Mouse (Mus musculus) stomach, embryonic 16.5 days (tissue): ENCODE results near the gene Pdcl3. TPM values are rescaled to one million over a fixed set of nuclear protein-coding genes. Genes with fewer than 3 reads are reported as not detected.

Experiments
- ATAC-seq: fragments of 200-750 bp; cut with Nextera tagmentation; 2 replicates; pipeline ENCODE4 v1.8.0; 2017; ENCODE audit warnings: moderate number of reproducible peaks, moderate TSS enrichment; ENCODE audit not compliant: insufficient read depth, low FRiP score
- H3K27ac ChIP-seq: fragments of 300-500 bp; sonication (generic); 2 replicates; pipeline ENCODE4 v1.5.1; 2014; ENCODE audit warnings: low read length
- H3K27me3 ChIP-seq: fragments of 300-500 bp; sonication (generic); 2 replicates; pipeline ENCODE4 v1.6.1; 2014; ENCODE audit warnings: low read length, control low read depth, mixed read lengths; ENCODE audit not compliant: control insufficient read depth, insufficient read depth
- H3K36me3 ChIP-seq: fragments of 300-500 bp; sonication (generic); 2 replicates; pipeline ENCODE4 v1.6.1; 2014; ENCODE audit warnings: low read length; ENCODE audit not compliant: control insufficient read depth, insufficient read depth
- H3K4me1 ChIP-seq: fragments of 300-500 bp; sonication (generic); 2 replicates; pipeline ENCODE4 v1.6.1; 2014; ENCODE audit warnings: low read length, control low read depth, mixed read lengths; ENCODE audit not compliant: control insufficient read depth, insufficient read depth
- H3K4me2 ChIP-seq: fragments of 300-500 bp; sonication (generic); 2 replicates; pipeline ENCODE4 v1.6.1; 2014; ENCODE audit warnings: low read depth, low read length, mixed read lengths
- H3K4me3 ChIP-seq: fragments of 300-500 bp; sonication (generic); replicated peaks from 2 replicates; pipeline ENCODE4 v1.5.1; 2014; ENCODE audit warnings: mild to moderate bottlenecking, low read length
- H3K9ac ChIP-seq: fragments of 300-500 bp; sonication (generic); 2 replicates; pipeline ENCODE4 v1.6.1; 2014; ENCODE audit warnings: low read length
- H3K9me3 ChIP-seq: fragments of 300-500 bp; sonication (generic); replicated peaks from 2 replicates; pipeline ENCODE4 v1.6.1; 2016; ENCODE audit warnings: low read length, control low read depth; ENCODE audit not compliant: control insufficient read depth
- WGBS: fragments of 180-500 bp; shearing (Covaris S2); extraction: QIAGEN DNeasy Blood & Tissue Kit; methylation state at CpG from one replicate; pipeline ENCODE4 v1.1.7; 2014; 5-methylcytosine and 5-hydroxymethylcytosine counted together
- polyA plus RNA-seq: library from polyadenylated mRNA; unstranded; fragments of >200 nt; fragmentation: Nextera tagmentation; extraction: Ambion mirVana; gene quantifications from 2 replicates; pipeline ENCODE4 v1.2.1, GENCODE M21; 2015

Pdcl3 gene
- polyA plus RNA-seq, 1 experiment from 2014 or later, result 191 TPM

GRCm38 (mm10) chr1:38983870-38984269 lies 1.5 kb upstream of the Pdcl3 start:
- Histone ChIP-seq H3K4me2 (no peak overlapping the region), H3K4me1 (peaks cover 8% of the 10 kb centered on the region; the same call in 1 of the 2 replicates), H3K27me3 (no peaks in the 10 kb centered on the region), H3K9me3 (no peaks in the 10 kb centered on the region), H3K9ac (no peak overlapping the region), H3K27ac (no peak overlapping the region), H3K36me3 (no peaks in the 10 kb centered on the region), H3K4me3 (no peak overlapping the region)
- 34% methylated on average over 2 of the region's 2 CpGs for WGBS
- no peak for ATAC-seq

- H3K9me3 ChIP-seq, result no peaks in the 10 kb centered on the region
- peak overlapping the region; percentile 87 for H3K27ac ChIP-seq
- H3K9ac ChIP-seq, result peak overlapping the region; percentile 94
- ATAC-seq, result peak; percentile 98
- H3K27me3 ChIP-seq, result no peaks in the 10 kb centered on the region
- no peaks in the 10 kb centered on the region for H3K36me3 ChIP-seq
- peak overlapping the region; percentile 77 for H3K4me2 ChIP-seq
- WGBS, result 2% methylated on average over 38 of the region's 38 CpGs
- H3K4me3 ChIP-seq, result peak overlapping the region; percentile 94
- peaks cover 12% of the 10 kb centered on the region; the same call in 1 of the 2 replicates for H3K4me1 ChIP-seq
Observed at GRCm38 (mm10) chr1:38987080-38987864, 1.9 kb downstream of the Pdcl3 start.

- Histone ChIP-seq H3K27ac (peak overlapping the region; percentile 87), H3K9me3 (no peaks in the 10 kb centered on the region), H3K9ac (peak overlapping the region; percentile 94), H3K4me2 (peak overlapping the region; percentile 96), H3K36me3 (no peaks in the 10 kb centered on the region), H3K27me3 (no peaks in the 10 kb centered on the region), H3K4me1 (peaks cover 12% of the 10 kb centered on the region; the same call in 1 of the 2 replicates), H3K4me3 (peak overlapping the region; percentile 94)
- WGBS, result 1% methylated on average over 25 of the region's 25 CpGs
- peak; percentile 86 for ATAC-seq
Observed at GRCm38 (mm10) chr1:38987865-38988211, 2.4 kb downstream of the Pdcl3 start.

- peak overlapping the region; percentile 94 for H3K9ac ChIP-seq
- H3K4me2 ChIP-seq, result peak overlapping the region; percentile 96
- 19% methylated on average over 7 of the region's 7 CpGs for WGBS
- H3K9me3 ChIP-seq, result no peaks in the 10 kb centered on the region
- peaks cover 12% of the 10 kb centered on the region; the same call in 1 of the 2 replicates for H3K4me1 ChIP-seq
- H3K4me3 ChIP-seq, result peak overlapping the region; percentile 94
- peak overlapping the region; percentile 87 for H3K27ac ChIP-seq
- no peak for ATAC-seq
- H3K36me3 ChIP-seq, result no peaks in the 10 kb centered on the region
- no peaks in the 10 kb centered on the region for H3K27me3 ChIP-seq
Observed at GRCm38 (mm10) chr1:38988357-38988756, 2.9 kb downstream of the Pdcl3 start.

- Histone ChIP-seq H3K9me3 (no peaks in the 10 kb centered on the region), H3K4me1 (0 out of 2 replicates have a peak, but pooled peaks cover 9% of the 10 kb centered on the region), H3K4me2 (no peak overlapping the region), H3K27me3 (no peaks in the 10 kb centered on the region), H3K36me3 (peaks cover 14% of the 10 kb centered on the region), H3K4me3 (no peak overlapping the region), H3K27ac (no peak overlapping the region), H3K9ac (no peak overlapping the region)
- 85% methylated on average over 3 of the region's 3 CpGs for WGBS
- ATAC-seq, result no peak
Observed at GRCm38 (mm10) chr1:38992365-38992764, 7.0 kb downstream of the Pdcl3 start.

- H3K9me3 ChIP-seq, result no peaks in the 10 kb centered on the region
- peaks cover 5% of the 10 kb centered on the region; the same call in 1 of the 2 replicates for H3K36me3 ChIP-seq
- H3K9ac ChIP-seq, result no peak overlapping the region
- H3K4me2 ChIP-seq, result no peak overlapping the region
- ATAC-seq, result no peak
- no peaks in the 10 kb centered on the region for H3K4me1 ChIP-seq
- 11% methylated on average over 5 of the region's 5 CpGs for WGBS
- H3K27me3 ChIP-seq, result no peaks in the 10 kb centered on the region
- no peak overlapping the region for H3K4me3 ChIP-seq
- no peak overlapping the region for H3K27ac ChIP-seq
Observed at GRCm38 (mm10) chr1:39001106-39001505, 15.7 kb downstream of the Pdcl3 start.

GRCm38 (mm10) chr1:39005751-39006354 lies 20.4 kb downstream of the Pdcl3 start:
- H3K36me3 ChIP-seq, result no peaks in the 10 kb centered on the region
- no peaks in the 10 kb centered on the region for H3K9me3 ChIP-seq
- H3K9ac ChIP-seq, result no peak overlapping the region
- no peak overlapping the region for H3K4me3 ChIP-seq
- 78% methylated on average over 10 of the region's 10 CpGs for WGBS
- H3K4me1 ChIP-seq, result no peaks in the 10 kb centered on the region
- no peak overlapping the region for H3K27ac ChIP-seq
- no peak overlapping the region for H3K4me2 ChIP-seq
- no peak for ATAC-seq
- no peaks in the 10 kb centered on the region for H3K27me3 ChIP-seq

GRCm38 (mm10) chr1:39006830-39007829 lies 21.7 kb downstream of the Pdcl3 start:
- Histone ChIP-seq H3K9ac (no peak overlapping the region), H3K4me3 (no peak overlapping the region), H3K27me3 (no peaks in the 10 kb centered on the region), H3K4me2 (no peak overlapping the region), H3K4me1 (no peaks in the 10 kb centered on the region), H3K9me3 (no peaks in the 10 kb centered on the region), H3K27ac (no peak overlapping the region), H3K36me3 (no peaks in the 10 kb centered on the region)
- WGBS, result 46% methylated on average over 11 of the region's 11 CpGs
- ATAC-seq, result no peak
